Mouse (Mus musculus): ENCODE data around the gene Slc39a3. TPM values are rescaled to one million over a fixed set of nuclear protein-coding genes. Genes with fewer than 3 reads are reported as not detected.
A peak's percentile ranks its signal among the peaks of the same experiment; 100 is the strongest.

The Slc39a3 gene
- 11.6 TPM for polyA plus RNA-seq (2012; fragmentation: generic; extraction: Trizol)
- long read RNA-seq, experiment 1, transcript Slc39a3-202 (4 exons, 3,796 nt) = major isoform, 11 of 26 reads
- long read RNA-seq, experiment 1, transcript Slc39a3-201 (4 exons, 3,680 nt) = minor isoform, 5 of 26 reads
- long read RNA-seq, experiment 1, partial matches to known transcripts = 0 of 26 reads
- long read RNA-seq, experiment 1, other reads (novel, unspliced or antisense) = 10 of 26 reads
- long read RNA-seq, experiment 2, transcript Slc39a3-201 (4 exons, 3,680 nt) = minor isoform, 14 of 59 reads
- long read RNA-seq, experiment 2, transcript Slc39a3-202 (4 exons, 3,796 nt) = major isoform, 40 of 59 reads
- long read RNA-seq, experiment 2, partial matches to known transcripts = 0 of 59 reads
- long read RNA-seq, experiment 2, other reads (novel, unspliced or antisense) = 5 of 59 reads

- no peaks in the 10 kb centered on the region for H3K27me3 ChIP-seq (ENCODE audit: control insufficient read depth, insufficient read depth, insufficient read length)
- peak; percentile 6 for TF ChIP-seq USF1 (IDR thresholded peaks at IDR 0.05; ENCODE audit: low read depth)
- TF ChIP-seq MAX (IDR thresholded peaks at IDR 0.05) = peak; percentile 77
- TF ChIP-seq MYOD1 (IDR thresholded peaks at IDR 0.05; ENCODE audit: control insufficient read depth, insufficient read length, low read depth) = peak; percentile 1
- TF ChIP-seq CEBPB (IDR thresholded peaks at IDR 0.05; ENCODE audit: low read depth) = no peak
- TF ChIP-seq FOSL1 (IDR thresholded peaks at IDR 0.05; ENCODE audit: insufficient read depth, low read length, poor library complexity, severe bottlenecking) = no peak
Observed at GRCm38 (mm10) chr10:81036988-81037580, at the start of gene Slc39a3. Gene Slc39a3 (minus strand): TSS chr10:81037426.

GRCm38 (mm10) chr10:81087021-81087420 is 49.8 kb upstream of the Slc39a3 start:
- peak; percentile 11 for TF ChIP-seq CTCF (IDR thresholded peaks at IDR 0.05; ENCODE audit: control insufficient read depth, insufficient read depth, insufficient read length)
- TF ChIP-seq MYOD1 (IDR thresholded peaks at IDR 0.05; ENCODE audit: control insufficient read depth, insufficient read length, low read depth) = no peak
- Histone ChIP-seq H3K36me3 (ENCODE audit: control insufficient read depth, insufficient read depth) (peaks cover 11% of the 10 kb centered on the region), H3ac (ENCODE audit: control insufficient read depth, insufficient read length, low read depth) (no peak overlapping the region)

More at GRCm38 (mm10) chr10:81036988-81037580, at the start of gene Slc39a3:
- H3ac ChIP-seq (ENCODE audit: control insufficient read depth, insufficient read length, low read depth) = peak within 1 kb of the TSS; percentile 75
- H3K4me3 ChIP-seq (ENCODE audit: insufficient read depth, poor library complexity, severe bottlenecking) = peak within 1 kb of the TSS; percentile 51
- no peaks in the 10 kb centered on the region for H3K36me3 ChIP-seq (ENCODE audit: control insufficient read depth, insufficient read depth)
- no peaks in the 10 kb centered on the region for H3K79me2 ChIP-seq (ENCODE audit: control insufficient read depth, insufficient read depth)
- no peaks in the 10 kb centered on the region for H3K79me3 ChIP-seq (ENCODE audit: low read depth)

GRCm38 (mm10) chr10:81082168-81082960 is 45.1 kb upstream of the Slc39a3 start:
- TF ChIP-seq CEBPB (IDR thresholded peaks at IDR 0.05; ENCODE audit: low read depth) = no peak
- TF ChIP-seq CTCF (IDR thresholded peaks at IDR 0.05; ENCODE audit: control insufficient read depth, insufficient read depth, insufficient read length) = peak; percentile 11
- Histone ChIP-seq H3K79me3 (ENCODE audit: low read depth) (no peaks in the 10 kb centered on the region), H3K79me2 (ENCODE audit: control insufficient read depth, insufficient read depth) (no peaks in the 10 kb centered on the region), H3K27me3 (ENCODE audit: control insufficient read depth, insufficient read depth, insufficient read length) (no peaks in the 10 kb centered on the region), H3K36me3 (ENCODE audit: control insufficient read depth, insufficient read depth) (peaks cover 38% of the 10 kb centered on the region), H3K4me3 (ENCODE audit: insufficient read depth, poor library complexity, severe bottlenecking) (no peak overlapping the region), H3ac (ENCODE audit: control insufficient read depth, insufficient read length, low read depth) (no peak overlapping the region)

More at GRCm38 (mm10) chr10:81087021-81087420, 49.8 kb upstream of the Slc39a3 start:
- Histone ChIP-seq H3K79me3 (ENCODE audit: low read depth) (no peaks in the 10 kb centered on the region), H3K27me3 (ENCODE audit: control insufficient read depth, insufficient read depth, insufficient read length) (no peaks in the 10 kb centered on the region), H3K4me3 (ENCODE audit: insufficient read depth, poor library complexity, severe bottlenecking) (no peak overlapping the region), H3K79me2 (ENCODE audit: control insufficient read depth, insufficient read depth) (no peaks in the 10 kb centered on the region)

- Histone ChIP-seq H3K79me3 (ENCODE audit: low read depth) (no peaks in the 10 kb centered on the region), H3ac (ENCODE audit: control insufficient read depth, insufficient read length, low read depth) (no peak overlapping the region), H3K27me3 (ENCODE audit: control insufficient read depth, insufficient read depth, insufficient read length) (no peaks in the 10 kb centered on the region), H3K4me3 (ENCODE audit: insufficient read depth, poor library complexity, severe bottlenecking) (no peak overlapping the region), H3K79me2 (ENCODE audit: control insufficient read depth, insufficient read depth) (no peaks in the 10 kb centered on the region), H3K36me3 (ENCODE audit: control insufficient read depth, insufficient read depth) (peaks cover 50% of the 10 kb centered on the region)
- TF ChIP-seq MAX (IDR thresholded peaks at IDR 0.05) = no peak
- TF ChIP-seq USF1 (IDR thresholded peaks at IDR 0.05; ENCODE audit: low read depth) = no peak
- TF ChIP-seq FOSL1 (IDR thresholded peaks at IDR 0.05; ENCODE audit: insufficient read depth, low read length, poor library complexity, severe bottlenecking) = no peak
- TF ChIP-seq CEBPB (IDR thresholded peaks at IDR 0.05; ENCODE audit: low read depth) = no peak
Observed at GRCm38 (mm10) chr10:81080008-81080655, 42.9 kb upstream of the Slc39a3 start.

GRCm38 (mm10) chr10:81077916-81078315 is 40.7 kb upstream of the Slc39a3 start:
- Histone ChIP-seq H3K79me2 (ENCODE audit: control insufficient read depth, insufficient read depth) (peaks cover 2% of the 10 kb centered on the region), H3K36me3 (ENCODE audit: control insufficient read depth, insufficient read depth) (peaks cover 68% of the 10 kb centered on the region), H3K79me3 (ENCODE audit: low read depth) (peaks cover 4% of the 10 kb centered on the region), H3ac (ENCODE audit: control insufficient read depth, insufficient read length, low read depth) (no peak overlapping the region), H3K27me3 (ENCODE audit: control insufficient read depth, insufficient read depth, insufficient read length) (no peaks in the 10 kb centered on the region), H3K4me3 (ENCODE audit: insufficient read depth, poor library complexity, severe bottlenecking) (no peak overlapping the region)
- TF ChIP-seq CEBPB (IDR thresholded peaks at IDR 0.05; ENCODE audit: low read depth) = no peak
- TF ChIP-seq USF1 (IDR thresholded peaks at IDR 0.05; ENCODE audit: low read depth) = no peak
- TF ChIP-seq MAX (IDR thresholded peaks at IDR 0.05) = no peak
- TF ChIP-seq MYOD1 (IDR thresholded peaks at IDR 0.05; ENCODE audit: control insufficient read depth, insufficient read length, low read depth) = no peak
- TF ChIP-seq MYOG (IDR thresholded peaks at IDR 0.05; ENCODE audit: control insufficient read depth, extremely low read depth, insufficient read length) = no peak
- no peak for TF ChIP-seq FOSL1 (IDR thresholded peaks at IDR 0.05; ENCODE audit: insufficient read depth, low read length, poor library complexity, severe bottlenecking)
- no peak for TF ChIP-seq CTCF (IDR thresholded peaks at IDR 0.05; ENCODE audit: control insufficient read depth, insufficient read depth, insufficient read length)
